Mouse (Mus musculus) 3134 (cell line): ENCODE measurements around the gene Prrxl1.

Experiments used
- DNase-seq: peaks from one replicate; pipeline ENCODE4 v3.0.0-alpha.2; 2011; ENCODE audit warnings: low spot score; ENCODE audit not compliant: insufficient read length; ENCODE audit errors: extremely low read depth

Prrxl1 gene

DNA sequence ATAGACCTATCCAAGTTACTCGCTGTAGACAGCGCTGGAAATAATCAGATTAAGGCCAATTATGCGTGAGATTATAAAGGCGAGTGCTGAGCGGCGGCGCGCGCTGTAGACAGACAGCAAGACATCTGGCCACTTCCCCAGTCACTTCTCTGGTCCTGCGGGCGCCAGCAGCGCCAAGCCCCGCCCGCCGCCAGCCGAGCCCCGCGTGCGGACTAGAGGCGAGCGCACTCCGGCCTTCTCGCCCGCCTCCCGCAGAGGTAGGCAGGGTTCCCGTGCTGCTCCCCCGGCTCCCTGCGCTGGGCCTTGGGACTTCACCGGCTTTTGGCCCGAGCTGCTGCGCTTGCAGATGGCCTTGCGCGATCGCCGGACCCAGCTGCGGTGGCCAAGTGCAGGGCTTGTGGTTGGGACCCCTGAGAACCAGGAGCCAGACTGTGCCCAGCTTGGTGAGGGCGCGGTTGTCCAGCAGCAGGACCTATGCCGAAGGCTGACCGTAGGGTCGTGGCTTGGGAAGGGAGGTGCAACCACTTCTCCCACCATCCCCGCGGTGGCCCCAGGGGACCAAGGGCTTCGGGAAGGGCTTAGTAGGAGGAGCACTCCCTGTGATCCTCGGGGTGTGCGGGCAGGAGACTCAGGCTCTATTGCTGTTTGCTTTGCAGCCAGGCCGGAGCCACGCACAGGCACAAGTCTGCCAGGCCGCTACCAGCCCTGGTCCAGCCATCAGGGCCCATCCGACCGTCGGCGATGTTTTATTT is at the start of gene Prrxl1:
Gene Prrxl1 (plus strand): TSS at position 118 of the 752 bp plus-strand sequence.
- DNase-seq: no peak

GRCm38 (mm10) chr14:32551854-32552253 is 47.4 kb upstream of the Prrxl1 start:
- DNase-seq: no peak

DNA sequence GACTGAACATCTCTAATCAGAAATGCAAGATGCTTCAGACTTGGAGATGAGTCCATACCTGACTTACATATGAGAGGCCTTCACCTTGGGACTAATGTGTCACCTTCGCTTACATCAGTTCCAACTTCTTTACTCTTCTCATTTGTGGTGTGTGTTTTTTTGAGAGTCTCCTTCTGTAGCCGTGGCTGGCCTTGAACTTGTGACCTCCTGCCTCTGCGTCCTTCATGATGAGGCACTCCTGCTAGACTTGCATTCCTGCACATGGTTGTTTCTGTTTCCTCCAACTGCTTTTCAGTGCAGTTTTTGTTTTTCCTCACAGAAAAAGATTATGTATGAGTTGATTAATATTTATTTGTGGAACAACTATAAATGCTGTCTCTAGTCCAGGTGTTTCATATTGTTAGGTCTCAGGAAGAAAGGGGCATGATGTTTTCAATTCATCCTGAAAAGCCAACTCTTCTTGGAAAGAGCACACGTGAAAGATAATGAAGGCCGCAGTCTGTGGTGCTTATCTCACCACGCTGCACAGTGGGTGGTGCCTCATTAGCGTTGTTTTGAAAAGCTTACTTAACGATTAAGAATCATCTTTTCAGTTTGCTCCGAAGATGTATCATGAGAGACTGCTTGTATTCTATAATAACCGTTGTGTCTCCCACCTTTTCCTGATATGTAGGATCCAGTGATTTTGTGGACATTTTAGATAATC is 45.9 kb upstream of the Prrxl1 start:
- DNase-seq: no peak

DNA sequence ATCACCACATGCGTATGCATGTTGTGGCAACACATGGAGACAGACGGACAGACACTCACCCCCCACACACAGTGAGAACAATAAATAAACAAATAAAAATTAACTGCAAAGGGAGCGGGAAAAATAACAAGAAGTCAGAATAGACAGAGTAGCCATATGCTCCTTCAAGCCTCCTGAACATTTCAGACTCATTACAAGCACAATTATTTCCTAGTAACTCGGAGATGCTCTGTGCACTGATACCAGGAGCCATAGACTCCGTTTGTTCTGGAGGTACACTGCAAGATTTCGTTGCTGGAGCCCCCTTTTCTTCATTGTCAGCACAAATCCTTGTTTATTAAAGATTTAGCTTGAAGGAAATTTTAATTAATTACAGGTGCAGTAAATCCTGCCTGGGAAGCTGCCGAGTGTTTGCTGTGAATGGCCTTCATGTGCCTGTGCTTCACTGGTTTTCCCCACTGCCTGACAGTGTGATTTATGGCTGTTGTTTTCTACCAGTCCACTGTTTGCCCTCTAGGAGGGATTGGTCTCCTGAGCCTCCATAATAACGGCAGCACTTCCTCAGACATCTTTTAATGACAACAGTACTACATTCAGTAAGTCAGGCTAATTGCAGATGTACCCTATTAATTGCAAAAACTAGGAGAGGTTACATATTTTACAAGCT is 44.2 kb upstream of the Prrxl1 start:
- no peak for DNase-seq

DNA sequence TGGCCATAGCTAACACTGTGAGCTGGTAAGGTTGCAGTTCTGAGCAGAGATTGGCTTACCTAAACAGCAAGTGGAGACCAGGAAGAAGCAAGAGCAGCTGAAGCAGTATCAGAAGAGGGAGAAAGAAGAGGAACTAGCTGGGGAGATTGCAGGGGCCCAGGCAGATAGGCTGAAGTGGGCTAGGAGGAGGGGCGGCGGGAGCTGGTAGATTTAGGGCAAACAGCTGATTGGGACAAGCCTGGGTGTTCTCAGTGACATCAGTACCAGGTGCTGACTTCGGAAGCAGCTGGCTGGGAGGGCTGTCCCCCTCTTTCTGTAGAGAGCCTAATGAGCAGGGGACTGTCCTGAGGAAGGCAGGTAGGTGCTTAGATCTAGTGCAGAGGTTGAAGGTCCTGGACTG is 37.8 kb upstream of the Prrxl1 start:
- DNase-seq: no peak

- no peak for DNase-seq
Observed at GRCm38 (mm10) chr14:32563661-32564060, 35.5 kb upstream of the Prrxl1 start.

- no peak for DNase-seq
Observed at GRCm38 (mm10) chr14:32572519-32572918, 26.7 kb upstream of the Prrxl1 start.

- DNase-seq: no peak
Observed at GRCm38 (mm10) chr14:32578420-32578819, 20.8 kb upstream of the Prrxl1 start.

GRCm38 (mm10) chr14:32583696-32584095 is 15.5 kb upstream of the Prrxl1 start:
- DNase-seq: no peak

DNA sequence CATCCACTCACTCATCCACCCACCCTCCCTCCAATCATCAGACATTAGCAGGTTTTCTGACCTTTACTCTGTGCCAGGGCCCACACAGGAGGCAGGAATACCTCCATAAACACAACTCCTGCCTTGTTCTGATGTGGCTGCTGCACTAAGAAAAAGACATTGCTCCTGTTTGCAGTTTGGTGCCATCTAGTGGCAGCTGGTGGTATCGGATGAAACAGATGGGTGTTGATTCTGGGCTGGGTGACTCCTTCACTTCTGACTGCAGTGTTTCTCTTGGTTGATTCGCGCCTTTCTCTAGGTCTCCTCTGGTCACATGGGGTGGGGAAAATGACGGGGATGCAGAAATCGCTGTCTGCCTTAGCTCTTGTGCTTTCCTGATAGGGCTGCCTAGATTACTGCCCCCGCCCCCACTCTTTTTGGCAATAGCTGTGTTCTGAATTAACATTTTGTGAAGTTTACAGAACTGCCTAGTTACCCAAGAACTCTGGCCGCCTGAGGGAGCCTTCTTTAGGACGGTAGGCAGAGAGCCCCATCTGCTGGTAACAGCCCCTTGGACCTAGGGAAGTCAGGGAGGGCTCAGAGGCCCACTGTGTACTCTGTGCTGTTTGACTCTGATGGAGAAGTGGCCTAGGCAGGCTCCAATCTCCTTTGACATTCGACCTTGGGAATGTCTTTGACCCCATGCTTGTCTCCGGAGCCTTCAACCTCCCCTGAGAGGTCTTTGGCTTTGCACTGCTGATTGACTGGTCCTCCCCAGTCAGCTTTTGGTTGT is 12.0 kb upstream of the Prrxl1 start:
- no peak for DNase-seq

- DNase-seq: no peak
Observed at GRCm38 (mm10) chr14:32590377-32590776, 8.8 kb upstream of the Prrxl1 start.

- DNase-seq: no peak
Observed at GRCm38 (mm10) chr14:32597232-32598231, 1.7 kb upstream of the Prrxl1 start.

DNA sequence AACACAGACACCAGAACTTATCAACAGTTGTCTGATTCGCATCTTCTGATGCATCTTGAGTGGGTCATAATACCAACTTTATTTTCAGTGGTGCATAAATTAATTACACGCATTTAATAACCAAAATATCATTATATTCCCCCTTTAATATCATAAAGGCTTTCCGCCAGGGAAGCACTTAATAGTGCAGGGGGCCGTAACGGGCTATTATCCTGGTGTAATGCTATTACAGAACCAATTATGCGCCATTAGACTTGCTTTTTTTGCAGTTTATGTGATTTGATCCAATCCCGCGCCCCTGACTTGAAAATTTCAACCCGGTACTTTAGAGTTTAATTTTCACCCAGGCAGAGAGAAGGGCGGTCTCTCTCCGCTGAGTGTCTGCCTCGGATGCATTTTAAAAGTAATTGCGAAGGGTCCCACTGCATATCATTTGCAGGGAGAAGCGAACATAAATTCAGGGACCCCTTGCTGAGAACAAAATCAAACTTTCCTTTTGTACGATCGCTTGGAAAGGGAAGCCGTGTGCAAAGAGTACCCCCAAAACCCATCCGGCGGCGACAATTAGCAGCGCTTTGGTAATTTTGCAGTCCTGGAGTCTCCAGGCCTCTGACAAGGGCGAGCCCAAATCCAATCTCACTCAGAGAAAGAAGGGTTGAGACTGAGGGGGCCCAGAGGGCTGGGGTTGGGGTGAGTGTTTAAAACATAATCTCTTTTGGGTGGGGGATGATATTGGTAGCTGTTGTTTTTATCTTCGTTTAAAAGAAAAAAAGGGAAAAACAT is 579 bp upstream of the Prrxl1 start:
- no peak for DNase-seq

GRCm38 (mm10) chr14:32600110-32600509 is 903 bp downstream of the Prrxl1 start:
- DNase-seq: no peak

- DNase-seq: no peak
Observed at GRCm38 (mm10) chr14:32605508-32605907, 6.3 kb downstream of the Prrxl1 start.

DNA sequence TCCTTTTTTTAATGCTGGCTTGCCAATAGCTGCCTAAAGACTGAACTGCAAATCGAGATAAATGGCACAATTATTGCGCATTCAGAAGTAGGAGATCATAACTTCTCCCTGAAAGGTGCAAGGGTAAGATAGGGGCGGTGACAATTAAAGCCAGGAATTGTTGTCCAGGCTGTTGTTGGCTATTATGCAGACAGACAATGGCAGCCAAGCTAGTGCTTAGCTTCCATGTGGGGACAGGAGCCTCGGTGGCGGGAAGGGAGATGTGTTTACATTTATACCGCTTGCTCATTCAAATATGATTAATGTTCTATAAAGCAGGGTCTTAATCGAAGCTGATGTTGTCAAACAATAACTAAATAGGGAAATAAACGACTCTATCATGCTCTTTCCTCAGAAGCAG is 7.1 kb downstream of the Prrxl1 start:
- no peak for DNase-seq

- no peak for DNase-seq
Observed at GRCm38 (mm10) chr14:32609392-32609791, 10.2 kb downstream of the Prrxl1 start.

DNA sequence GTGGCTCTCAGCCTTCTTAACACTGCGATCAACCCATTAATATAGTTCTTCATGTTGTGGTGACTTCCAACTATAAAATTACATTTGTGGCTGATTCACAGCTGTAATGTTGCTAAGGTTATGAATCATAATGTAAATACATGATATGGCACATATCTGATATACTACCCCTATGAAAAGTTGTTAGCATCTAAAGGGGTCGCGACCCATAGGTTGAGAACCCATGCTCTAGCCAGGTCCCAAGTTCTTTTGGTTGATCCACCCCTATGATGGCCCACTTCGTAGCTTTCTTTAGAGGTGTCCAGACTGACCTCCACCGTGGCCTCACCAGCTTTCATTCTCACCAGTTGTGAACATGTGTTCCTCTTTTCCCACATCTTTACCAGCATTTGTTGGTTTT is 18.0 kb downstream of the Prrxl1 start:
- no peak for DNase-seq

- DNase-seq: no peak
Observed at GRCm38 (mm10) chr14:32624245-32624644, 25.0 kb downstream of the Prrxl1 start.
